Mouse (Mus musculus): ENCODE data around the gene Rhox4a. TPM values are rescaled to one million over a fixed set of nuclear protein-coding genes. Genes with fewer than 3 reads are reported as not detected.
"Not testable (repeated sequence)": the region's sequence is repeated elsewhere in the genome, so short reads cannot be mapped to it uniquely, and the experiment has no call there.

The Rhox4a gene
- polyA plus RNA-seq (2012; ENCODE audit: insufficient read depth, insufficient read length, missing spikeins): not detected in 2 replicates

GRCm38 (mm10) chrX:37265038-37265437 is at the start of gene Rhox4a:
Gene Rhox4a (plus strand): TSS chrX:37265338.
- not testable (repeated sequence) for H3K4me3 ChIP-seq (ENCODE audit: insufficient read depth, low read depth, low read length); H3K27ac ChIP-seq (replicated peaks; ENCODE audit: low read depth, low read length); H3K4me1 ChIP-seq (ENCODE audit: control insufficient read depth, insufficient read depth, insufficient read length, low read length)

- H3K27ac ChIP-seq (replicated peaks; ENCODE audit: low read depth, low read length); H3K4me1 ChIP-seq (ENCODE audit: control insufficient read depth, insufficient read depth, insufficient read length, low read length); H3K4me3 ChIP-seq (ENCODE audit: insufficient read depth, low read depth, low read length): not testable (repeated sequence)
These were observed 43.0 kb upstream of the Rhox4a start, which contains the start of gene Rhox1 for GRCm38 (mm10) chrX:37222158-37222557. Gene Rhox1 (minus strand): TSS chrX:37222258.

- not testable (repeated sequence) for H3K4me1 ChIP-seq (ENCODE audit: control insufficient read depth, insufficient read depth, insufficient read length, low read length); H3K4me3 ChIP-seq (ENCODE audit: insufficient read depth, low read depth, low read length); H3K27ac ChIP-seq (replicated peaks; ENCODE audit: low read depth, low read length)
These were observed 20.5 kb upstream of the Rhox4a start, which contains the start of gene Rhox2a for GRCm38 (mm10) chrX:37244676-37245075. Gene Rhox2a (plus strand): TSS chrX:37244976.

- H3K27ac ChIP-seq (replicated peaks; ENCODE audit: low read depth, low read length); H3K4me3 ChIP-seq (ENCODE audit: insufficient read depth, low read depth, low read length); H3K4me1 ChIP-seq (ENCODE audit: control insufficient read depth, insufficient read depth, insufficient read length, low read length): not testable (repeated sequence)
These were observed 15.5 kb upstream of the Rhox4a start, which contains the start of gene Rhox3a for GRCm38 (mm10) chrX:37249619-37250018. Gene Rhox3a (plus strand): TSS chrX:37249919.

Other genes with a start within 250 kb of the Rhox4a start
- not detected in 2 replicates for gene Sowahd, start 216.5 kb upstream of the Rhox4a start, polyA plus RNA-seq (2012; ENCODE audit: insufficient read depth, insufficient read length, missing spikeins)
- 550 and 567 TPM in 2 replicates for gene Rpl39, start 179.9 kb upstream of the Rhox4a start, polyA plus RNA-seq (2012; ENCODE audit: insufficient read depth, insufficient read length, missing spikeins)
- gene Upf3b, start 155.0 kb upstream of the Rhox4a start, polyA plus RNA-seq (2012; ENCODE audit: insufficient read depth, insufficient read length, missing spikeins): 9.0 and 11.5 TPM in 2 replicates
- gene Nkap, start 138.5 kb upstream of the Rhox4a start, polyA plus RNA-seq (2012; ENCODE audit: insufficient read depth, insufficient read length, missing spikeins): 7.0 and 10.9 TPM in 2 replicates
- not detected in 2 replicates for gene Akap14, start 96.5 kb upstream of the Rhox4a start, polyA plus RNA-seq (2012; ENCODE audit: insufficient read depth, insufficient read length, missing spikeins)
- gene Ndufa1, start 74.2 kb upstream of the Rhox4a start, polyA plus RNA-seq (2012; ENCODE audit: insufficient read depth, insufficient read length, missing spikeins): 1,758 and 1,801 TPM in 2 replicates
- 0.92 and 1.7 TPM in 2 replicates for gene Rnf113a1, start 74.1 kb upstream of the Rhox4a start, polyA plus RNA-seq (2012; ENCODE audit: insufficient read depth, insufficient read length, missing spikeins)
- gene Gm9, start 54.3 kb upstream of the Rhox4a start, polyA plus RNA-seq (2012; ENCODE audit: insufficient read depth, insufficient read length, missing spikeins): not detected in 2 replicates
- not detected in 2 replicates for gene Rhox1, start 43.1 kb upstream of the Rhox4a start, polyA plus RNA-seq (2012; ENCODE audit: insufficient read depth, insufficient read length, missing spikeins)
- not detected in 2 replicates for gene Rhox2a, start 20.4 kb upstream of the Rhox4a start, polyA plus RNA-seq (2012; ENCODE audit: insufficient read depth, insufficient read length, missing spikeins)
- gene Rhox3a, start 15.4 kb upstream of the Rhox4a start, polyA plus RNA-seq (2012; ENCODE audit: insufficient read depth, insufficient read length, missing spikeins): not detected in 2 replicates
- gene Rhox3a2, start 114.7 kb downstream of the Rhox4a start, polyA plus RNA-seq (2012; ENCODE audit: insufficient read depth, insufficient read length, missing spikeins): not detected in 2 replicates
- not detected in 2 replicates for gene Rhox4a2, start 125.5 kb downstream of the Rhox4a start, polyA plus RNA-seq (2012; ENCODE audit: insufficient read depth, insufficient read length, missing spikeins)
- gene Rhox2b, start 146.7 kb downstream of the Rhox4a start, polyA plus RNA-seq (2012; ENCODE audit: insufficient read depth, insufficient read length, missing spikeins): not detected in 2 replicates
- gene Rhox4b, start 167.2 kb downstream of the Rhox4a start, polyA plus RNA-seq (2012; ENCODE audit: insufficient read depth, insufficient read length, missing spikeins): not detected in 2 replicates
- not detected in 2 replicates for gene Rhox2c, start 188.3 kb downstream of the Rhox4a start, polyA plus RNA-seq (2012; ENCODE audit: insufficient read depth, insufficient read length, missing spikeins)
- not detected in 2 replicates for gene Rhox3c, start 193.2 kb downstream of the Rhox4a start, polyA plus RNA-seq (2012; ENCODE audit: insufficient read depth, insufficient read length, missing spikeins)
- not detected in 2 replicates for gene Rhox4c, start 215.0 kb downstream of the Rhox4a start, polyA plus RNA-seq (2012; ENCODE audit: insufficient read depth, insufficient read length, missing spikeins)
- gene Rhox2d, start 228.1 kb downstream of the Rhox4a start, polyA plus RNA-seq (2012; ENCODE audit: insufficient read depth, insufficient read length, missing spikeins): not detected in 2 replicates
- not detected in 2 replicates for gene Rhox4d, start 249.0 kb downstream of the Rhox4a start, polyA plus RNA-seq (2012; ENCODE audit: insufficient read depth, insufficient read length, missing spikeins)